Mouse (Mus musculus): ENCODE data around the gene Hba-a1.
A peak's percentile ranks its signal among the peaks of the same experiment; 100 is the strongest.
"Not testable (repeated sequence)": the region's sequence is repeated elsewhere in the genome, so short reads cannot be mapped to it uniquely, and the experiment has no call there.

Hba-a1 gene

DNA sequence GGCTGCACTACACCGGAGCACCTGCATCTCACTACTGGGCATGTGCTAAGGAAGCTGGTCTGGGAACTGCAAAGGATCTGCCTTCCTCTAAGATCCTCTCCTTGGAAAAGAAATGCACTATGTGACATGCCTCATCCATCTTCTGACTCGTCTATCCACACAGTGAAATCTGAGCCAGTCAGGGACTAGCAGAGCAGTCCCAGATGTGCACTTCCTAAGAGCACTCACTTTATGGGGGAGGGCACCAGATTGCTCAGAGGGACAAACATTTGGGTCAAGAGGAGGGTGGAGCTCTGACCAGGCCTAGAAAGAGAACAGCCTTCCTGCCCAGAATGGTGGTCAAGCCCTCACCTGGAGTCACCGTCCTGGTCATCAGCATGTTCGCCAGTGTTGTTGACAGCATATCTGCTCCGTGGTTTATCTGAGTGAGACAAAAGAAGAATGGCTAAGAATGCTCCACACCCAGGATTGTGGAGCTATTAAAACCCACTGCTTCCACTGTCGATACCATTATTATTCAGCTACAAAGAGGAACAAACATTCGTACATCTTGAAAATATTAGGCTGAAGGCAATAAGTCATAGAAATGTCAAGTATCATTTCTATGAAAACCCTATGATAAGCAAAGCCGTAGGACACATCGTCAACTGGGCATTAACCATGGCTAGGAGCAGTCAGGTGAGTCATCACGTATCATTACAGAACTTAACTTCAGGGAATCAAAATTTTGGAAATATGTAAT lies 20.5 kb upstream of the Hba-a1 start:
- no peak for DNase-seq (ENCODE audit: low read depth, low spot score)

DNA sequence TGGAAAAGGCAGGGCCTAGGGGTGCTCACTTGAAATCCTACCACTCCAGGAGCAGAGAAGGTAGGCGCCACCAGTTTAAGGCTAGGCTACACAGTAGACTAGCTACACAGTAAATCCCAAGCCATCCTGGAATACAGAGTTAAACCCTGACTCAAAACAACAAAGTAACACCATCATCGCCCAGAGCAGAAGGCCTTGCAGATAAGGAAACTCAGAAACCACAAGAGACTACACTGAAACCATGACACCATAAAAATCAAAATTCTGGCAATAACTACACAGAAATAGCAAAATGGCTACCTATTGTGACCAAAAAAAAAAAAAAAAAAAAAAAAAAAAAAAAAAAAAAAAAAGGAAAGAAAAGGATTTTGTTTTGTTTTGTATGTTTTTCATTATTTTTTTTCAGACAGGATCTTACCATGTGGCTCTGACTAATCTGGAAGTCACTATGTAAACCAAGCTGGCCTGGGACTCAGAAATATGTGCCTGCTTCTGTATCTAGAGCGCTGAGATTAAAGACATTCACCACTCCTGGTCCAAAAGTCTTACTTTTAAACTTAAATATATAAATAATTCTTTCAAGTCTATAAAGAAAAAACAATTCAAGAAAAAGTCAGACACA lies 18.1 kb upstream of the Hba-a1 start:
- no peak for DNase-seq (ENCODE audit: low read depth, low spot score)

DNA sequence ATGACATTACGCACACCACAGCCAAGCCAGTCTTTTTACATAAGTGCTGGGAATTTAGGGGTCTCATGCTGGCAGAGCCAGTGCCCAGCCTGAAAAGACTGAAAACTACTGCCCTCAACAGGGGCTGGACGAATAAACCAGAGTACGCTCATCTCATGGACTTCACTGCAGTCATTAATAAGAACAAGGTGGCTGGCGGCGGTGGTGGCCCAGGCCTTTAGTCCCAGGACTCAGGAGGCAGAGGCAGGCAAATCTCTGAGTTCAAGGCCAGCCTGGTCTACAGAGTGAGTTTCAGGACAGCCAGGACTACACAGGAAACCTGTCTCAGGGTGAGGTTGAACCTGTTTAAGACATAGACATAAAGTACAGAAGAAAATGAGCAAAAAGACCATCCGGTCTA lies 17.1 kb upstream of the Hba-a1 start:
- DNase-seq (ENCODE audit: low read depth, low spot score) = no peak

DNA sequence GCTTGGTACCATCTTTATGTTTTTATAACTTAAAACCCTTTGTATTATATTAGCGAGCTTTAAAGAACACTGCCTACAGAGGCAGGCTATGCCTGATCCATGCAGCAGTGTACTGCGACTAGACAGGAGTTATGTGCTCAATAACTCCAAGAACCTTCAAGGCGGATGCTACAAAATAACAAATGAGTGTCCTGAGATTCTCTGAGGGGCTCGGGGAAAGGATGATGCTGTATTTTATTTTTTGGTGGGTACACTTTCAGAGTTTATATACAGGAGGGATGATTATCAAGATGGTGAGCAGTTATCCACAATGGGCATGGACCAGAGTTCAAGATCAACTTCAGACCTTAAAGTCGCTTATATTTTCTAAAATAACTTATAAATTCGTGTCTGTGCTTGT lies 16.5 kb upstream of the Hba-a1 start:
- DNase-seq (ENCODE audit: low read depth, low spot score) = no peak

DNA sequence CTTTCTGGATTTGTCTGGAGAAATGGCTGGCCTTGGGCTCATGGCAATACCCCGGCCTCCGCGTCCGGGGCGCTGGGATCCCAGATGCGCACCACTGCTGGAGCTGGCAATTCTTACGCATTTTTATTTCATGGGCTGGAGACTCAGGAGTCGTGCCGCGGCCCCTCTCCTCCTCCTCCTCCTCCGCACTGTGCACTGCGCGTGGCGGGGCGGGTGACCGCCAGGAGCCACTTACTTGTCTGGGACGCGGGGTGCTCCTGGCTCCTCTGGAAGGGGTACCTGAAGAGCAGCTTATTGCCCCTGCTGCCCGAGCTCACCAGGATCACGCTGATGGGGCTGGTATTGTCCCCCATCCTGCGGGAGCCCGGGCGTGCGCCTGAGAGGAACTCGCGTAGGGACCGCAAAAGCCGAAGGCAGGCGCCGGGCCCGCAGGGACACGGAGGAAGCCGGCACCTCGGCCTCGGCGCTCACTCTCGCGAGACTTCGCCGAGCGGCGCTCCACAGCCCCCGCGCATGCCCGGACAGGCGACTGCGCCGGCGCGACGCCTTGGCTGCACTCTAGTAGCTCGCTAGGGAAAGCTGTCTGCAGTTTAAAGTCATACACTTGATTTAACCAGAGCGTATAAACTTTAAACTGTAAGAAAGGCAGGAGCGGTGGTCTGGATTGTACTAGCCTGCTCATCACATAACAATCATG lies 16.0 kb upstream of the Hba-a1 start, which contains the start of gene Nprl3:
Gene Nprl3, minus strand, starts transcription at position 520 of the 697 bp plus-strand sequence.
- DNase-seq (ENCODE audit: low read depth, low spot score) = peak; percentile 92

DNA sequence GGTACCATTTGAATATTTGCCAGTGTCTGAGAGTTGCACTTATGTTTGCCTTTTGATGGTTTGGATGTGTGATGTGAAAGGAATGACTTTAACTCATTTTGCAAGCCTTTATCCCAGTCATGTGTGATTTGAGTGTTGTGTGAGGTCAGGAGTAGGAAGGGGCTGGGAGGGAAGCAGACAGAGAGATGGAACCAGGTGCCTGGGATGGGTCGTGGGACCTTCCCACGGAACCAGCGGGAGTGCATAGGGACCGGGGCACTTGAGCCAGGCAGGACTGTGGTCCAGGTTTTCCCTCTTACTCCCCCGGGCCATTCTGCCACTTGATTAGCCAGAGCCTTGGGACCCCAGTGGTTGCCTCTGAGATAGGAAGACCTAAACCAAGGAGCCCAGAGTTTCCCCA lies 15.3 kb upstream of the Hba-a1 start:
- DNase-seq (ENCODE audit: low read depth, low spot score) = peak; percentile 37

DNA sequence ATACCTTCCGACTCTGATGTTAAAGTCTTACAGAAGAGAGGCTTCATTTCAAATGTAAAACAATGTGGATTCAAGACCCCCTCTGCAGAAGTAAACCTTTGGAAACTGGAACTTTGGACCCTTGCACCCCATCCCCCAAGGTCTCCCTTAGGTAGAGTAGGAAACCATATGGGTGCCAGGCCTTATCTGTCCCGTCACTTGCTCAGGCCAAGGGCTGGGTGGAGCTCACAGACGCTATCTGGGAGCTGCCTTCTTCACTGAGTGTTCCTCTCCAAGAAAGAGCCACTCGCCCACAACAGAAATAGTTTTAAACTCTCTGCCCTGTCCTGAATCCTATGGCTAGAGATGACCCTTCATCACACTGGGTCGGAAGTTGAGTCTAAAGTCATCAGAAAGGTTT lies 14.4 kb upstream of the Hba-a1 start:
- no peak for DNase-seq (ENCODE audit: low read depth, low spot score)

DNA sequence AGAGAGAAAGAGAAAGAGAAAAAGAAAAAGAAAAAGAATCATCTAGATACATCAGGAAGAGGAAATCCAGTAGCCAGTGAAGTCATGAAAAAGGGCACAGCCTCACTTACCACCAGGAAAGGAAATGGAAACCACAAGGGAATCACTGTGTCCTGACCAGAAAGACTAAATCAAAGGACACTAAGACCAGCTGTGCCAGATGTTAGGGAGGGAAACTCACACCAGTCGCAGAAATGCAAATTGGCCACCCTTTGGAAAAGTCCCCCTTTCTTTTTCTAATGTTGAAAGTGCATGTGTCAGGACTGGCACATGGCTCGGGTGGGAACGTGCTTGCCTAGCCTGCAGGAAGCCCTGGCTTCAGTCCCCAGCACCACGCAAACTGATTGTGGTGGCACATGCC lies 12.1 kb upstream of the Hba-a1 start:
- no peak for DNase-seq (ENCODE audit: low read depth, low spot score)

DNA sequence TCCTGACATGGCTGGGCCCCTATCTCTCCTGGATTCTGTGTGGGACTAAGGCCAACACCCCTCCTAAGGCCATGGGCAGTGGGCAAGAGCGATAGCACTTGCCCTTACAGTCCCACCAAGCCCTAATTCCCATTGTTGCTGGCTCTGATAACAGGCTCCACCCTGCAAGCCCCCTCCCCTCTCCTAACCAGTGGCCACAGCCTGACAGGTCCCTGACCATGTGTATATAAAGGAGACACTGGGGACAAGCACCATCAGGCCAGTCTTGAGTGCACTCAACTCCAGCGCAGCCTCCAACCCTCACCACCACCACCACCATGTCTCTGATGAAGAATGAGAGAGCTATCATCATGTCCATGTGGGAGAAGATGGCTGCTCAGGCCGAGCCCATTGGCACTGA lies 7.0 kb upstream of the Hba-a1 start, which contains the start of gene Hba-x:
Gene Hba-x, plus strand, starts transcription at position 54 of the 400 bp plus-strand sequence.
- no peak for DNase-seq (ENCODE audit: low read depth, low spot score)

DNA sequence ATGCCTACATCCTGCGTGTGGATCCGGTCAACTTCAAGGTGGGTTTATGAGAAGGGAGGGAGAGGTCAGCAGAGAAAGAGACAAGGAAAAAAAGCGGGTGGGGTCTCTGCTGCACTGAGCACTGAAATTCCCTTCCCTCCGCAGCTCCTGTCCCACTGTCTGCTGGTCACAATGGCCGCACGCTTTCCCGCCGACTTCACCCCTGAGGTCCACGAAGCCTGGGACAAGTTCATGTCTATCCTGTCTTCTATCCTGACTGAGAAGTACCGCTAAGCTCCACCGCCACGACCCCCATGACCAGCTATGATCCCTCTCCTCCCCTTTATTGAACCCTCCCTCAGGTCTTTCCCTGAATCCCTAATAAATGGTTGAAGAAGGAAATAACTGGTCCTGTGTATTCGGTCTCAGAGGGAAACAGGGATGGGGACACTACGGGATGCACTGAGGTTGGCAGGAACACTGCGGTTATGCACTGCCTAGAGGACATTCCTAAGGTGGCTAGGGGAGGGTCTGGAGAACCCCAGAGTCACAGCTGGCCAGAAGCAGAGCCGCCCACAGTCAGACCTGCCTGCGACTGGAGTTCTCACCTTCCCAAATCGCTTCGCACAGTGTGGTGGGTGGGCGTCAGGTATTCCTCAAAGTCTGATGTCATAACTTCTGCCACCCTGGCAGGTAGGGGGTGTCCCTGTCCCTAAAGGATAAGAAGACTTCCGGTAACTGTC lies 5.4 kb upstream of the Hba-a1 start:
- DNase-seq (ENCODE audit: low read depth, low spot score) = no peak

DNA sequence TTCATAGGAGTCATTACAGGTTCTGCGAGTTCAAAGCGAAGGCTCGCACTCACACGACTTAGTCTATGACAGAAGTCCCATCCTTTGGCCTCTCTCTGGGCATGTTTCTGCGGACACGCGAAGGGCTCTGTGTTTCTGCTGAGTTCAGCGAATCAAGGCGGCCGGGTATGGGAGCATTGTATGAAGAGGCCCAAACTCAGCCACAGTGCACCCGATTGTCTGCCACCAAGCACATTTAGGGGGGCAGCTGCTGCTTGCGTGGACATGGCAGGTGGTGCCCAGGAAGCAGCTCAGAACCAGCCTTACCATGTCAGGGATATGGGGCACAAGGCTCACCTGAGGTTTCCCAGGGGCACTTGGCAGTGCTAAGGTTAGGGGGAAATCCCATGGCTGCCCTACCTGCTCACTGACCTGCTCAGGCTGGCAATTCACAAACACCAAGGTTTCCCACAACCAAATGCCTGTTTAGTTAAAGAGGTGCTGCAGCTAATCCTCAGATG lies 4.8 kb upstream of the Hba-a1 start:
- DNase-seq (ENCODE audit: low read depth, low spot score) = no peak

DNA sequence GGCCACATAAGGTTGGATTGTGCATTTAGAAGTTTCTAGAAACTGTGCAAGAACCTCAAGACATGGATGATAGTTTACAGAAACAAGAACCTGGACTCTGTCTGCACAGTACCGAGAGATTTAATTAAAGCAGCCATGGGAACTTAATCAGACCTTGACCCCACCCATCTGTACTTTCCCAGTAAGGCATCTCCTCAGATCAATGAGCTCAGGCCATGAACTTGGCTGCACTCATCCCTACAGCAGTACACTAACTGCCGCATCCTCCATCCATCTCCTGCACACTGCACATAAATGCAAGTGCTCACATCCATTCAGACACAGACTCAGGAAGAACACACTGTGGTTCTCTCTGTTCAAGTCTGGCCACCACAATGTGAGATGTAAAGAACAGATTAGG lies 2.7 kb upstream of the Hba-a1 start:
- DNase-seq (ENCODE audit: low read depth, low spot score) = no peak

DNA sequence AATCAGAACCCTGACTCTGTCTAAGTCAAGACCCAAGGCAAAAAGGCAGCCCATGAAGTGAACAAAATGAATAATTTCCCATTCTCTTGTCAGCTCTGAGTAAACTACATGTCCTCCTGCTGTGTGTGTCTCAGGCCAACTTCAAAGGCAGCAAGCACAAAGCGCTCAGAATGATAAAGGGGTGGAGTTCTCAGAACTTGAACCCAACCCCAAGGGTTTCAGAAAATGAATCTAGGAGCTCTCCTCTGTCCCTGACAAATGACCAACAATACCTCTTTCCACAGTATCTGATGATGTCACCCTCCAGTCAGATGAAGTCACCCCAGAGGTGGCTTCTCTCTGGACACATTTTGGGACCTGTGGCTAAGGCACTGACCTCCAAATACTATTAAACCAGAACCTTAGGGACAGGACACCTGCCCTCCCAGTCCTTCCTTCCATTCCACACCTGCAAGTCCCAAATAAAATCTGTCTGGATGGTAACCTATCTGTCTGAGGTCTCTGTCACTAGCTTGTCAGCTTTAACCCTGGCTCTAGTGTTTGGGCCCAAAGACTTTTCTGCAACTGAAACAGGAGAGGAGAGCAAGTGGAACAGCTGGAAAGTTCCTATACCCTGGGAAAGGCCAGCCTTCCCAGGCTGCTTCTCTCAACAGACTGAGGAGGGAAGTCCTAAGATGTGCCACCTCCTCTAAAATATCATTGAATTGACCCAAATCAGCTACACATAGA lies 1.7 kb upstream of the Hba-a1 start:
- no peak for DNase-seq (ENCODE audit: low read depth, low spot score)

DNA sequence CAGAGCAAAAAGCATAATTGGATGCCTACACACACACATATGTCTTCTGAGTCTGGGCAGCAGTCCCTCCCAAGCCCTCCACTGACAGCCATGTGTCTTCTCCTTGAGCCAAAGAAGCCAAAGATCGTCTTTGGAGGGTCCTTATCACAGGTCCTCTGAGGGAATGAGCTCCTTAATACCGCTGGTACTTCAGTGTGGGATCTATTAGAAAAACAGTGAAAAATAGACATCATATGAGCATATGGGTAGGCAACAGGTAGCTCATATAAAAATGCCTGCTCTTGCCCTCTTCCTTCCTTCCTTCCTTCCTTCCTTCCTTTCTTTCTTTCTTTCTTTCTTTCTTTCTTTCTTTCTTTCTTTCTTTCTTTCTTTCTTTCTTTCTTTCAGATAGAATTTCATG lies 1.3 kb downstream of the Hba-a1 start:
- DNase-seq (ENCODE audit: low read depth, low spot score) = not testable (repeated sequence)

DNA sequence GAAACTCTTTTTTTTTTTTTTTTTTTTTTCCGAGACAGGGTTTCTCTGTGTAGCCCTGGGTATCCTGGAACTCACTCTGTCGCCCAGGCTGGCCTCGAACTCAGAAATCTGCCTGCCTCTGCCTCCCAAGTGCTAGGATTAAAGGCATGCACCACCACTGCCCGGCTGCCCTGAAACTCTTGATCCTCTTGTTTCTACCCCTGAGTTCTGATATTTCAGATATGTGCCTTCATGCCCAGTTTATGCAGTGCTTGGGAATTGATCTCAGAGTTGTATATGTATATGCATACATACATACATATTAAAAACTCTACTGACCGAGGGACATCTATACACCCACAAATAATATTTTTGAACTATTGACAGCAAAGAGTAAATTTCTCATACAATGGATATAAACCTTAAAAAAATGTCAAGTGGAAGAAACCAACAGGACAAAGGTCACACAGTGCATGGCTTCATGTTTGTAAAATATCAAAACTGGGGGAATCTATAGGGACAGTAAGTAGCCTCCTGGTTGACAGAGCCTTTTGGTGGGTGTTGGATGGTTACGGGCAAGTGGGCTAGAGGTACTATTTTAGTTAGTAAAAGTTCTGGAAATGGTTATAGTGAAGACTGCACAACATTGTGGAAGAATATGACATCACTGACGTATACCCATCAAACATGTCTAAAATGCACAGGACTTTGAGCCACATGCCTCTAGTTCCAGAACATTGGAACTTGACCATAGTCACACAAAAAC lies 1.9 kb downstream of the Hba-a1 start:
- no peak for DNase-seq (ENCODE audit: low read depth, low spot score)

DNA sequence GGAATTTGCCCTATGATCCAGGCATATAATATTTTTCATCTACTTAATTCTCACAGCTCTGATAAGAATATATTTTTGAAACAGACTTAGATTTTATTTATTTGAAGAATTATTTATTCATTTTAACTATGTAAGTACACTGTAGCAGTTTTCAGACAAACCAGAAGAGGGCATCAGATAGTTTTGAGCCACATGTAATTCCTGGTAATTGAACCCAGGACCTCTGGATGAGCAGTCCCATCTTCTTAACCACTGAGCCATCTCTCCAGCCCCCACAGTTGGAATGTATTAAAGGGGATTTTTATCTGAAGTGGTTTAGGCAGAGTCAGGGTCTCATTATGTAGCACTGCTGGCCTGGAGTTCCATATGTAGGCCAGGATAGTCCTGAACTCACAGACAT lies 2.6 kb downstream of the Hba-a1 start:
- not testable (repeated sequence) for DNase-seq (ENCODE audit: low read depth, low spot score)

DNA sequence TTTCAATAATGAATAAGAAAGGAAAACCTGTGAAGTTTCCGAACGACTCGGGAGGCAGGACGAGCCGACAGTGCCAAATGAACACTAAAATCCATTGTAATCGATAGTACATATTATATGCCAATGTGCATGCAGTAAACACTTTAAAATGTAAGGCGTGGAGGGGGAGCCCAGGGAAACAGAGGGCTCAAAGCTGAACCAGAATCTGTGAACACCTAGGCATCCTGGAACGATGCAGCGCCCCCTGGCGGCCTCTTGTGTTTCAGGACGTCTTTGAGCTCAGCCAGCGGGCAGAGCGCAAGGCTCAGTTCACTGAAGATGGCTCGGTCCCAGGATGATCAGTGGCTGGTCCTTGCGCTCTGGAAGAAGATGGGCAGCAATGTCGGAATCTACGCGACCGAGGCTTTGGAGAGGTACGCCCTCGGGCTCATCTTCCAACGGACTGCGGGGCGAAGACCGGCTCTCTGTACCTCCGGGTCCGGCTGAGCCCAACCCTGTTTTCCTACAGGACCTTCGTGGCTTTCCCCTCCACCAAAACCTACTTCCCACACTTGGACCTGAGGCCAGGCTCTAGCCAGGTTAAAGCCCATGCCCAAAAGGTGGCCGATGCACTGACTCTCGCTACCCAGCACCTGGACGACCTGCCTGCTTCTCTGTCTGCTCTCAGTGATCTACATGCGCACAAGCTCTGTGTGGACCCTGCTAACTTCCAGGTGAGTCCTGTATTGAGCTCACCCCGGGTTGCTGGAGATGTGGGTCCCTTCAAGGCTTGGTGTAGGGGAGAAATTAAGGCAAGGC lies 3.6 kb downstream of the Hba-a1 start, which contains the start of gene Hbq1b:
Gene Hbq1b, plus strand, starts transcription at position 271 of the 798 bp plus-strand sequence.
- DNase-seq (ENCODE audit: low read depth, low spot score) = peak; percentile 65

DNA sequence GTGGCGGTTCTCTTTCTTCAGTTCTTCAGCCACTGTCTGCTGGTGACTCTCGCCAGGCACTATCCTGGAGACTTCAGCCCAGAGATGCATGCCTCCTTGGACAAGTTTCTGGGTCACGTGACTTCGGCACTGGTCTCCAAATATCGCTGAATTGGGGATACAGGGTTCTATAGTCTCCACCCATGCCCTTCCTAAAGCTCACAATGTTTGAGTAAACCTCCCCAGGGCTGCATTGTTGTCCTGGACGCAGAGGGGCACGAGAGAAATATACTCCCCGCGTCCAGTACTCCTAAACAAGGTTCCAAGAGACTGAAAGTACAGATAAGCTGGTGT lies 4.1 kb downstream of the Hba-a1 start:
- peak; percentile 51 for DNase-seq (ENCODE audit: low read depth, low spot score)

DNA sequence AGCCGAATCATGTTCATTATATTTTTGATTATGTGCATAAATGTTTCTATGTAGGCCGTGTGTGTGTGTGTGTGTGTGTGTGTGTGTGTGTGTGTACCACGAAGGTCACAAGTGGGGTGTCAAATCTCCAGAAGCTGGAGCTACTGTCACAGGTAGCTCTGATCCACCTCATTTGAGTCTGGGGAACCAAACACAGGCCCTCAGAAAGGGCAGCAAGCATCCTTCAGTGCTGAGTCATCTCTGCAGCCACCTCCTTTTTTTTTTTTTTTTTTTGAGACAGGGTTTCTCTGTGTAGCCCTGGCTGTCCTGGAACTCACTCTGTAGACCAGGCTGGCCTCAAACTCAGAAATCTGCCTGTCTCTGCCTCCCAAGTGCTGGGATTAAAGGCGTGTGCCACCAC lies 9.5 kb downstream of the Hba-a1 start:
- not testable (repeated sequence) for DNase-seq (ENCODE audit: low read depth, low spot score)

DNA sequence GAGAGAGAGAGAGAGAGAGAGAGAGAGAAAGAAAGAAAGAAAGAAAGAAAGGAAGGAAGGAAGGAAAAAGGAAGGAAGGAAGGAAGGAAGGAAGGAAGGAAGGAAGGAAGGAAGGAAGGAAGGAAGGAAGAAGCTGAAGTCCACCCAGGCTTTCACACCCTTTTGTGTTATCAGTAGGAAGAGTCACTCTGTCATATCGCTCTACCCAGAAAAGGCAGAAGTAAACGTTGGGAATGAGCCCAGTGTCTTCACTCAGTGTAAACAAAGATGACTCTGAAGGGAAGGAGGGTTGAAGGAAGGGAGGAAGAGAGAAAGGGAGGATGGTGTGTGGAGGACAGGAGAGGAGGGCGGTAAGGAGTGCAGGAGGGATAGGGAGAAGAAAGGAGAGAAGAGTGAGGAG lies 10.2 kb downstream of the Hba-a1 start:
- DNase-seq (ENCODE audit: low read depth, low spot score) = not testable (repeated sequence)
